Mouse (Mus musculus): Measurements from ENCODE around the gene Rnf157. TPM values are rescaled to one million over a fixed set of nuclear protein-coding genes. Genes with fewer than 3 reads are reported as not detected.

Gene Rnf157
- total RNA-seq (2021), result 100 to 1,000 TPM; 241 to 258 TPM

GRCm38 (mm10) chr11:116412904-116413630, at the start of gene Rnf157:
Rnf157 (minus strand) TSS chr11:116413032.
- DNase-seq (ENCODE audit: extremely low spot score in 1 of 2, low spot score in 1 of 2), result peak; percentile 81 to 89

DNA sequence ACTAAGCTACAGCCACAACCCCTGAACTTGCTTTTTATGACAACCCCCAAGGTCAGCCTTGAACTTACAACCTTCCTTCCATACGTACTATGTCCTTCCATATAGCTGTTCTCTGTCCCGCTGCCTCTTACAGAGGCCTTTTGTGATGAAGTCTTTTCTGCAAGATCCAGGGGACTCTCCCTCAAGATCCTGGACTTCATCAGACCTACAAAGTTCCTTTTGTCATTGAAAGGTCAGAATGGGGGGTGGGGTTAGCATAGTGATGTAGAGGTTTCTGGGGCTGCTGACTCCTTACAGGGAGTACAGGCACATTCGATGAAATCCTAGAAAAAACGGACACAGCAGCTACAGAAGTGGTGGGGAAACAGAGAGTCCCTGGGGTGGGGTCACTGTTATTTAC, 47.0 kb upstream of the Rnf157 start:
- DNase-seq (ENCODE audit: extremely low spot score in 1 of 2, low spot score in 1 of 2), result no peak

- DNase-seq (ENCODE audit: extremely low spot score in 1 of 2, low spot score in 1 of 2), result no peak
Measured at GRCm38 (mm10) chr11:116456234-116456633, 43.4 kb upstream of the Rnf157 start.

DNA sequence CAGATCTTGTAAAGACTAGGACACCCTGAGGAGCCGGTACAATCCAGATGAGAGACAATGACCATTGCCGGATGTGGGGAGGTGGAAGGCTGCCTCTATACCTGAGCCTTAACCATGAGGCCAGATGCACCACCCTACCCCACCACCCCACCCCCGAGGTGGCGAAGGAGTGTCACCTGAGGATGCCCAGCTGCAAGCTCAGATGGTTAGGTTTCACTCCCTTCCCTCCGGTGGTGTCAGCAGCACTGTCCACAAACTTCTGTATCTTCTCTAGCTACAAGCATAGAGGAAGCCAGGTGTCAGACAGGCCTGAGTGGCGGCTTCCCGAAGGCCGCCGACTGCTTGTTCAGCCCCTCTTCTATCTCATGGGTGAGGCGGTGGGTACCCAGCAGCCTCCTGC, 41.1 kb upstream of the Rnf157 start:
- no peak for DNase-seq (ENCODE audit: extremely low spot score in 1 of 2, low spot score in 1 of 2)

DNA sequence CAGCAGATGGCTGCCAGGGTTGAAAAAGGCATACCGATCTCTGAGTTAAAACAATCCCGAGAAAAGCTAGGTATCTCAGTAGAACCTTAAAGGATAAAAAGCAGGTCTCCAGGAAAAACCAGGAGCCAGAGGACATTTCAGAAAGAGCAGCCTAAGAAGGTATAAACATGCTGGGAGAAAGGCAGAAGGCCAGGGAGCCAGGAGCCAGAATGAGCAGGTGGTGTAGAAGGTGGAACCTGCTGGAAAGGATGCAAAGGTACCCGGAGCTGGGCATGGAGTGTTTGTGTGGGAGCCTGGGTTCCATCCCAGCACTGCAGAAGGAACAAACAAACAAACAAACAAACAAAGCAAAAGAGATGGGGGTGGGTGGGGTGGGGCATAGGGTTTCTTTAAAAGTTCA, 36.5 kb upstream of the Rnf157 start:
- DNase-seq (ENCODE audit: extremely low spot score in 1 of 2, low spot score in 1 of 2), result no peak

GRCm38 (mm10) chr11:116447822-116448221, 35.0 kb upstream of the Rnf157 start:
- DNase-seq (ENCODE audit: extremely low spot score in 1 of 2, low spot score in 1 of 2), result no peak

GRCm38 (mm10) chr11:116446308-116446887, 33.6 kb upstream of the Rnf157 start:
- no peak for DNase-seq (ENCODE audit: extremely low spot score in 1 of 2, low spot score in 1 of 2)

- peak; percentile 98 to 100 for DNase-seq (ENCODE audit: extremely low spot score in 1 of 2, low spot score in 1 of 2)
Measured at GRCm38 (mm10) chr11:116445596-116446307, 32.9 kb upstream of the Rnf157 start.

GRCm38 (mm10) chr11:116443935-116444334, 31.1 kb upstream of the Rnf157 start:
- DNase-seq (ENCODE audit: extremely low spot score in 1 of 2, low spot score in 1 of 2), result no peak

DNA sequence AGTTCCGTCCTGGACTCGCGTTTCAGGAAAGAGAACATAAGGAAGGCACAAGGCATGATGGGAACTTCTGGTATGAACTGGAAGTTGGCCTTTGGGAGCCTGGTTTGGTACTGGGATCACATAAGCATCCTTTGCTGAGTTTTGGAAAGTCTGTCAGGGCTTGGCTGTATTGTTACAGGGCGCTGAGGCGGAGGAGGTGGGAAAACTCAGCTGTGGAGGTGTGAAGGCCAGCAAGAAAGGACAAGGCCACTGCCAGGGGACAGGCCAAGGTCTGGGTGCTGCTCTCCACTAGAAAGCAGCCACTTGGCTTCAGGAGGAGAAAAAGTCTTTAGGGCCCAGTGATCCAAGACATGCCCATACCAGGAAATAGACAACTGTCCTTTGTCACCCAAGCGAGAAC, 30.5 kb upstream of the Rnf157 start:
- no peak for DNase-seq (ENCODE audit: extremely low spot score in 1 of 2, low spot score in 1 of 2)

GRCm38 (mm10) chr11:116442867-116443177, 30.0 kb upstream of the Rnf157 start:
- DNase-seq (ENCODE audit: extremely low spot score in 1 of 2, low spot score in 1 of 2), result no peak

DNA sequence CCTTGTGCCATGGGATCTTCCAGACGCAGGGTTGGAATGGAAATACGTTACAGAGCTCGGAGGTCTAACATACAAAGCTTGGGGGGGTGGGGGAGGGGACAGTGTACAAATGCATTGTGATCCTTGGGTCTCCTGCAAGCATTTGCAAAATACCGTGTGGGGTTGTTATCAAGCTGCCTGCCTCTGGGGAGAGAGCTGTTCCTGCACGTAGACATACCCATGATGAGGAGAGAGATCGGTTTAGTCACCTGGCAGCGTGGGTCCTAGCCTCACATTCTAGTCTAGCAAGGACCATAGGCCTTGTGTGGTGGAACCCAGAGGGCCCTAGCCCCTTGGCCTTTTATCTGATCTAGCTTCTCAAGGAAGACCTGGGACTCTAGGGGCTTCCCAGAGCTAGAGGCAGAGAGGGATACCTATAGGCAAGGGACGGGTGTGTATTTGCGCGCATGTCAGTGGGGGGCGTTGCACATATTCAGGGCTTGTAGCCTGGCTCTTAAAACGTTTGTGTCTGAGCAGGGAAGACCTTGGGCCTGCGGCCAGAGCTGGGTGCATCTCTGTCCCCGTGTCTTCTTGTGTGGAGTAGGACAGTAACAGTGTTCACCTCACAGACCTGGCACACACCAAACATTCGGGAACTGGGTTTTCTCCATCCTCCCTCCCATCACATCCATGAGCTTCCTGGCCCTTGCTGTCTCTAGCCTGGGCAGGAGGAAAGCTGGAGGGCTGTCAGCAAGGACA, 29.5 kb upstream of the Rnf157 start:
- no peak for DNase-seq (ENCODE audit: extremely low spot score in 1 of 2, low spot score in 1 of 2)

DNA sequence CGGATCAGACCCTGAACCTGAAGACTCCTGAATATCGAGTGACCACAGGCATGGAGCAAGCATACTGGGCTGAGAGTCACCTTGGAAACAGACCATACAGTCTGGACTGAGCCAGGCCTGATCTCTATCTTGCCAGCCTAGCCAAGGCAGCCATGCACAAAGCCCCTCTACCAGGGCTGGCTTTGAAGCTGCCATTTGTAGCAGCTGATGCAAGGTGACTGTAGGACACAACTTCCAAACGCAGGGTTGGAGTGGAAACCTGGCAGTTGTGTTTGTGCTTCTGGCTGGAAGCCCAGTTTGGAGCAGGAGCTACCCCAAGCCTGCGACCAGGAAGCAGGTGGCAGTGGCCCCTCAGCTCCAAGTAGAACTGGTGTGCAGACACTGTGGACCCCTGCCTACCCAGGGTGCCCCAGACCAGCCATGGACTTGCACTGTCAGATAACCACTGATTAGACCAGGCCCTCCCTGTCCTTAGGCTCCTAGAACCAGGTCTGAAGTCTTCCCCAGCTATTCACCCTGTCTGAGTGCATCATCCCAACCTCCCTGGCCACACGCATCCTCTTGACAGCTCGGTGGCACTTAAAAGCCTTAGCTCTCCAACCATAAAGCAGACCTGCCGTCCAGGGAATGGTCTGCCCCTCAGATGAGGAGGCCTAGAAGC, 27.7 kb upstream of the Rnf157 start:
- no peak for DNase-seq (ENCODE audit: extremely low spot score in 1 of 2, low spot score in 1 of 2)

- no peak for DNase-seq (ENCODE audit: extremely low spot score in 1 of 2, low spot score in 1 of 2)
Measured at GRCm38 (mm10) chr11:116439269-116440240, 26.7 kb upstream of the Rnf157 start.

- DNase-seq (ENCODE audit: extremely low spot score in 1 of 2, low spot score in 1 of 2), result no peak
Measured at GRCm38 (mm10) chr11:116437541-116437940, 24.7 kb upstream of the Rnf157 start.

GRCm38 (mm10) chr11:116436725-116437331, 24.0 kb upstream of the Rnf157 start:
- DNase-seq (ENCODE audit: extremely low spot score in 1 of 2, low spot score in 1 of 2), result no peak

GRCm38 (mm10) chr11:116435992-116436724, 23.3 kb upstream of the Rnf157 start:
- DNase-seq (ENCODE audit: extremely low spot score in 1 of 2, low spot score in 1 of 2), result no peak

All from layer of hippocampus, postnatal 25 days (tissue).